Mouse (Mus musculus) kidney, adult 9 months (tissue): ENCODE data around the gene Cldn8.

ENCODE experiments used
- DNase-seq: peaks from one replicate; pipeline ENCODE4 v3.0.0; 2022

Gene Cldn8

GRCm38 (mm10) chr16:88563045-88563913 is at the start of gene Cldn8:
TSS of gene Cldn8 (minus strand) at chr16:88563183.
- DNase-seq, result peak; percentile 76

- DNase-seq, result no peak
Observed at GRCm38 (mm10) chr16:88612712-88613111, 49.7 kb upstream of the Cldn8 start.

- no peak for DNase-seq
Observed at GRCm38 (mm10) chr16:88611922-88612321, 48.9 kb upstream of the Cldn8 start, which contains the start of gene Krtap24-1. TSS of gene Krtap24-1 (minus strand) at chr16:88612279.

GRCm38 (mm10) chr16:88604570-88604969 is 41.6 kb upstream of the Cldn8 start:
- no peak for DNase-seq

- no peak for DNase-seq
Observed at GRCm38 (mm10) chr16:88602464-88602863, 39.5 kb upstream of the Cldn8 start.

GRCm38 (mm10) chr16:88600303-88600702 is 37.3 kb upstream of the Cldn8 start:
- no peak for DNase-seq

- no peak for DNase-seq
Observed at GRCm38 (mm10) chr16:88599504-88600237, 36.7 kb upstream of the Cldn8 start.

- peak; percentile 30 for DNase-seq
Observed at GRCm38 (mm10) chr16:88592758-88593157, 29.8 kb upstream of the Cldn8 start.

GRCm38 (mm10) chr16:88583338-88583737 is 20.4 kb upstream of the Cldn8 start:
- DNase-seq, result no peak

GRCm38 (mm10) chr16:88575885-88576679 is 13.1 kb upstream of the Cldn8 start:
- DNase-seq, result no peak

- DNase-seq, result peak; percentile 26
Observed at GRCm38 (mm10) chr16:88572904-88573404, 10.0 kb upstream of the Cldn8 start.

GRCm38 (mm10) chr16:88570136-88570535 is 7.2 kb upstream of the Cldn8 start:
- DNase-seq, result peak; percentile 24

GRCm38 (mm10) chr16:88569732-88570131 is 6.7 kb upstream of the Cldn8 start:
- no peak for DNase-seq

- DNase-seq, result no peak
Observed at GRCm38 (mm10) chr16:88569096-88569495, 6.1 kb upstream of the Cldn8 start.

- DNase-seq, result no peak
Observed at GRCm38 (mm10) chr16:88561617-88562164, 1.3 kb downstream of the Cldn8 start.

- peak; percentile 75 for DNase-seq
Observed at GRCm38 (mm10) chr16:88542488-88542887, 20.5 kb downstream of the Cldn8 start.

- DNase-seq, result peak; percentile 34
Observed at GRCm38 (mm10) chr16:88539841-88540487, 23.0 kb downstream of the Cldn8 start.

GRCm38 (mm10) chr16:88511348-88511747 is 51.6 kb downstream of the Cldn8 start:
- no peak for DNase-seq
